Mouse (Mus musculus) limb, embryonic 11.5 days (tissue): ENCODE measurements at regions not wholly inside any gene's neighbourhood (a gene's known extent, or its start where the extent isn't known, plus 50 kb on each side); places are given as distances from the start of the nearest gene placed in this dataset.
"Not testable (repeated sequence)": the region's sequence is repeated elsewhere in the genome, so short reads cannot be mapped to it uniquely, and the experiment has no call there.

ENCODE experiments used
- ATAC-seq: fragments of 200-750 bp; cut with Nextera tagmentation; 2 replicates; pipeline ENCODE4 v1.8.0; 2017; ENCODE audit warnings: low read depth; ENCODE audit not compliant: insufficient number of reproducible peaks, low FRiP score, low TSS enrichment
- DNase-seq: peaks from one replicate; pipeline ENCODE4 v3.0.0-alpha.2; 2015; ENCODE audit warnings: low spot score
- H3K27ac ChIP-seq: fragments of 300-500 bp; sonication (generic); replicated peaks from 2 replicates; pipeline ENCODE4 v1.5.1; 2014; ENCODE audit warnings: low read depth, mild to moderate bottlenecking, low read length
- H3K27me3 ChIP-seq: fragments of 300-500 bp; sonication (generic); 2 replicates; pipeline ENCODE4 v1.6.1; 2014; ENCODE audit warnings: mild to moderate bottlenecking, low read length, mixed read lengths; ENCODE audit not compliant: control insufficient read depth, insufficient read depth
- H3K36me3 ChIP-seq: fragments of 300-500 bp; sonication (generic); 2 replicates; pipeline ENCODE4 v1.6.1; 2014; ENCODE audit warnings: mild to moderate bottlenecking, low read length, moderate library complexity, mixed read lengths; ENCODE audit not compliant: control insufficient read depth, insufficient read depth
- H3K4me1 ChIP-seq: fragments of 300-500 bp; sonication (generic); 2 replicates; pipeline ENCODE4 v1.6.1; 2014; ENCODE audit warnings: low read length, mixed read lengths; ENCODE audit not compliant: control insufficient read depth, insufficient read depth
- H3K4me2 ChIP-seq: fragments of 300-500 bp; sonication (generic); 2 replicates; pipeline ENCODE4 v1.6.1; 2014; ENCODE audit warnings: low read depth, mild to moderate bottlenecking, moderate library complexity; ENCODE audit not compliant: severe bottlenecking
- H3K4me3 ChIP-seq: fragments of 300-500 bp; sonication (generic); 2 replicates; pipeline ENCODE4 v1.5.1; 2014; ENCODE audit warnings: low read depth, low read length
- H3K9ac ChIP-seq: fragments of 300-500 bp; sonication (generic); 2 replicates; pipeline ENCODE4 v1.6.1; 2014; ENCODE audit warnings: mild to moderate bottlenecking, low read length
- H3K9me3 ChIP-seq: fragments of 300-500 bp; sonication (generic); 2 replicates; pipeline ENCODE4 v1.6.1; 2016; ENCODE audit warnings: low read length; ENCODE audit not compliant: control insufficient read depth
- WGBS: fragments of 180-500 bp; shearing (Covaris S2); extraction: QIAGEN DNeasy Blood & Tissue Kit; methylation state at CpG from one replicate; pipeline ENCODE4 v1.1.7; 2014; 5-methylcytosine and 5-hydroxymethylcytosine counted together

- ATAC-seq (no peak), DNase-seq (no peak)
- Histone ChIP-seq H3K4me2 (no peak overlapping the region), H3K4me1 (no peaks in the 10 kb centered on the region), H3K27ac (no peak overlapping the region), H3K9me3 (no peaks in the 10 kb centered on the region), H3K36me3 (no peaks in the 10 kb centered on the region), H3K4me3 (no peak overlapping the region), H3K27me3 (no peaks in the 10 kb centered on the region), H3K9ac (no peak overlapping the region)
These were observed 379.5 kb upstream of the Slc39a10 start for GRCm38 (mm10) chr1:47272131-47272530.

- no peaks in the 10 kb centered on the region for H3K27me3 ChIP-seq
- no peak overlapping the region for H3K4me3 ChIP-seq
- no peaks in the 10 kb centered on the region for H3K9me3 ChIP-seq
- ATAC-seq (no peak), DNase-seq (no peak)
- no peaks in the 10 kb centered on the region for H3K4me1 ChIP-seq
- H3K27ac ChIP-seq, result no peak overlapping the region
- no peak overlapping the region for H3K9ac ChIP-seq
- H3K36me3 ChIP-seq, result no peaks in the 10 kb centered on the region
- 7% methylated on average over 1 of the region's 1 CpGs for WGBS
- no peak overlapping the region for H3K4me2 ChIP-seq
These were observed 371.0 kb upstream of the Slc39a10 start for GRCm38 (mm10) chr1:47263611-47264010.

GRCm38 (mm10) chr1:47261505-47262130 is 369.0 kb upstream of the Slc39a10 start:
- ATAC-seq, result no peak
- no peaks in the 10 kb centered on the region for H3K4me1 ChIP-seq
- no peak for DNase-seq
- H3K27me3 ChIP-seq, result no peaks in the 10 kb centered on the region
- 80% methylated on average over 3 of the region's 3 CpGs for WGBS
- H3K9ac ChIP-seq, result no peak overlapping the region
- H3K9me3 ChIP-seq, result no peaks in the 10 kb centered on the region
- H3K4me2 ChIP-seq, result no peak overlapping the region
- no peak overlapping the region for H3K4me3 ChIP-seq
- no peak overlapping the region for H3K27ac ChIP-seq
- no peaks in the 10 kb centered on the region for H3K36me3 ChIP-seq

- DNase-seq, result not testable (repeated sequence)
These were observed 358.1 kb upstream of the Slc39a10 start for GRCm38 (mm10) chr1:47250706-47251105.

GRCm38 (mm10) chr1:47217088-47217487 is 324.4 kb upstream of the Slc39a10 start:
- no peak for ATAC-seq

More at GRCm38 (mm10) chr1:47250706-47251105, 358.1 kb upstream of the Slc39a10 start:
- H3K27me3 ChIP-seq, H3K36me3 ChIP-seq, ATAC-seq, H3K9me3 ChIP-seq, H3K4me3 ChIP-seq, H3K9ac ChIP-seq, H3K4me1 ChIP-seq, H3K27ac ChIP-seq, H3K4me2 ChIP-seq: not testable (repeated sequence)
- 88% methylated on average over 13 of the region's 13 CpGs for WGBS

GRCm38 (mm10) chr1:47216419-47217002 is 323.9 kb upstream of the Slc39a10 start:
- H3K27ac ChIP-seq, result no peak overlapping the region
- no peak for DNase-seq
- 75% methylated on average over 2 of the region's 2 CpGs for WGBS
- H3K9ac ChIP-seq, result no peak overlapping the region
- H3K27me3 ChIP-seq, result no peaks in the 10 kb centered on the region
- no peaks in the 10 kb centered on the region for H3K4me1 ChIP-seq
- H3K36me3 ChIP-seq, result no peaks in the 10 kb centered on the region
- H3K9me3 ChIP-seq, result no peaks in the 10 kb centered on the region
- no peak for ATAC-seq
- H3K4me3 ChIP-seq, result no peak overlapping the region
- H3K4me2 ChIP-seq, result no peak overlapping the region

More at GRCm38 (mm10) chr1:47217088-47217487, 324.4 kb upstream of the Slc39a10 start:
- Histone ChIP-seq H3K4me2 (no peak overlapping the region), H3K9ac (no peak overlapping the region), H3K4me1 (no peaks in the 10 kb centered on the region), H3K4me3 (no peak overlapping the region), H3K27ac (no peak overlapping the region), H3K36me3 (no peaks in the 10 kb centered on the region), H3K9me3 (no peaks in the 10 kb centered on the region), H3K27me3 (no peaks in the 10 kb centered on the region)
- DNase-seq, result no peak
- WGBS, result 89% methylated on average over 2 of the region's 2 CpGs

- Histone ChIP-seq H3K4me2 (no peak overlapping the region), H3K9ac (no peak overlapping the region), H3K27ac (no peak overlapping the region), H3K27me3 (no peaks in the 10 kb centered on the region), H3K9me3 (no peaks in the 10 kb centered on the region), H3K4me1 (no peaks in the 10 kb centered on the region), H3K36me3 (no peaks in the 10 kb centered on the region), H3K4me3 (no peak overlapping the region)
- no peak for DNase-seq
- no peak for ATAC-seq
- WGBS, result 84% methylated on average over 5 of the region's 5 CpGs
These were observed 320.8 kb upstream of the Slc39a10 start for GRCm38 (mm10) chr1:47213476-47213875.

GRCm38 (mm10) chr1:47193001-47193400 is 300.3 kb upstream of the Slc39a10 start:
- 85% methylated on average over 4 of the region's 4 CpGs for WGBS
- no peak overlapping the region for H3K4me3 ChIP-seq
- H3K9me3 ChIP-seq, result no peaks in the 10 kb centered on the region

GRCm38 (mm10) chr1:47164417-47164816 is 271.8 kb upstream of the Slc39a10 start:
- no peak overlapping the region for H3K27ac ChIP-seq
- no peaks in the 10 kb centered on the region for H3K9me3 ChIP-seq
- no peak overlapping the region for H3K4me3 ChIP-seq
- ATAC-seq (peak; percentile 88), DNase-seq (peak; percentile 30)
- no peak overlapping the region for H3K9ac ChIP-seq
- WGBS, result 41% methylated on average over 3 of the region's 3 CpGs
- H3K4me1 ChIP-seq, result 0 out of 2 replicates have a peak, but pooled peaks cover 3% of the 10 kb centered on the region
- no peaks in the 10 kb centered on the region for H3K36me3 ChIP-seq
- H3K4me2 ChIP-seq, result no peak overlapping the region
- H3K27me3 ChIP-seq, result no peaks in the 10 kb centered on the region

More at GRCm38 (mm10) chr1:47193001-47193400, 300.3 kb upstream of the Slc39a10 start:
- Histone ChIP-seq H3K36me3 (no peaks in the 10 kb centered on the region), H3K27me3 (no peaks in the 10 kb centered on the region), H3K4me1 (no peaks in the 10 kb centered on the region), H3K9ac (no peak overlapping the region), H3K4me2 (no peak overlapping the region), H3K27ac (no peak overlapping the region)
- DNase-seq (no peak), ATAC-seq (no peak)
